Mouse (Mus musculus) liver, embryonic 14.5 days (tissue): ENCODE measurements around the gene BC035044. TPM values are rescaled to one million over a fixed set of nuclear protein-coding genes. Genes with fewer than 3 reads are reported as not detected.

Experiments used
- ATAC-seq: fragments of 200-750 bp; cut with Nextera tagmentation; 2 replicates; pipeline ENCODE4 v1.8.0; 2017; ENCODE audit warnings: moderate number of reproducible peaks, mild to moderate bottlenecking, moderate library complexity; ENCODE audit not compliant: insufficient read depth
- DNase-seq, 3 experiments: peaks; one replicate each; pipeline ENCODE4 v3.0.0-alpha.2; 2012 to 2013; ENCODE audit warnings: low read depth in 3 of 3, low spot score in 3 of 3
- H3K27ac ChIP-seq: fragments of 300-500 bp; sonication (generic); 2 replicates; pipeline ENCODE4 v1.5.1; 2014; ENCODE audit warnings: moderate library complexity, mild to moderate bottlenecking, control low read depth, inconsistent platforms
- H3K27me3 ChIP-seq: fragments of 300-500 bp; sonication (generic); 2 replicates; pipeline ENCODE4 v1.6.1; 2014; ENCODE audit warnings: mild to moderate bottlenecking, low read length, moderate library complexity; ENCODE audit not compliant: control insufficient read depth, insufficient read depth
- H3K36me3 ChIP-seq: fragments of 300-500 bp; sonication (generic); replicated peaks from 2 replicates; pipeline ENCODE4 v1.6.1; 2014; ENCODE audit warnings: low read depth; ENCODE audit not compliant: control insufficient read depth, insufficient read depth
- H3K4me1 ChIP-seq, 2 experiments: fragments of 200-500 bp in 1 of 2; fragments of 300-500 bp in 1 of 2; sonication (generic) in 1 of 2; replicated peaks; 2 replicates each; pipeline ENCODE4 v1.6.1; 2012 to 2014; ENCODE audit warnings: antibody characterized with exemption in 1 of 2, inconsistent platforms in 1 of 2, low read length in 1 of 2; ENCODE audit not compliant: control insufficient read depth in 2 of 2, insufficient read depth in 2 of 2
- H3K4me2 ChIP-seq: fragments of 300-500 bp; sonication (generic); 2 replicates; pipeline ENCODE4 v1.6.1; 2014; ENCODE audit warnings: low read depth, mild to moderate bottlenecking, control low read depth, moderate library complexity
- H3K4me3 ChIP-seq, 2 experiments: fragments of 200-500 bp in 1 of 2; fragments of 300-500 bp in 1 of 2; sonication (generic) in 1 of 2; 2 replicates each; pipeline ENCODE4 v1.5.1; 2012 to 2014; ENCODE audit warnings: low read depth in 2 of 2, low read length in 2 of 2, mild to moderate bottlenecking in 2 of 2, control low read depth in 1 of 2, inconsistent platforms in 1 of 2, moderate library complexity in 1 of 2; ENCODE audit not compliant: insufficient read depth in 1 of 2
- H3K9ac ChIP-seq: fragments of 300-500 bp; sonication (generic); replicated peaks from 2 replicates; pipeline ENCODE4 v1.6.1; 2014; ENCODE audit warnings: mild to moderate bottlenecking, control low read depth, moderate library complexity
- H3K9me3 ChIP-seq: fragments of 300-500 bp; sonication (generic); 2 replicates; pipeline ENCODE4 v1.6.1; 2016; ENCODE audit warnings: low read length, mixed read lengths; ENCODE audit not compliant: control insufficient read depth
- CTCF ChIP-seq: IDR thresholded peaks from 2 replicates; pipeline ENCODE4 v1.5.1; 2016; ENCODE audit warnings: antibody characterized with exemption, low read depth, control low read depth
- EP300 ChIP-seq: IDR thresholded peaks from 2 replicates; pipeline ENCODE4 v1.6.1; 2016; ENCODE audit warnings: antibody characterized with exemption, low read depth
- WGBS: fragments of 180-500 bp; shearing (Covaris S2); extraction: QIAGEN DNeasy Blood & Tissue Kit; methylation state at CpG from one replicate; pipeline ENCODE4 v1.1.7; 2014; ENCODE audit not compliant: insufficient replicate concordance; 5-methylcytosine and 5-hydroxymethylcytosine counted together
- polyA plus RNA-seq, 2 experiments: library from polyadenylated mRNA; depleted of rRNA in 1 of 2; stranded (reverse) in 1 of 2; unstranded in 1 of 2; fragments of >200 nt; fragmentation: Nextera tagmentation in 1 of 2; extraction: Ambion mirVana in 1 of 2; gene quantifications; 2 replicates each; pipeline versions ENCODE4 v1.2.1 to v1.2.3; 2012 to 2014

BC035044 gene
- polyA plus RNA-seq, 2 experiments = 5.0 to 10.6 TPM

- TF ChIP-seq CTCF = no peak
- no peak for TF ChIP-seq EP300
- no peak overlapping the region for H3K9ac ChIP-seq
- no peak overlapping the region for H3K27ac ChIP-seq
- H3K4me1 ChIP-seq = peaks cover 11 to 30% of the 10 kb centered on the region in 2 experiments
- H3K36me3 ChIP-seq = no peaks in the 10 kb centered on the region
- peak overlapping the region in 1 of 2 experiments; percentile 64; a peak in 1 of 4 replicates for H3K4me3 ChIP-seq
- peak overlapping the region; percentile 88 for H3K4me2 ChIP-seq
- no peak for ATAC-seq
- 48% methylated on average over 7 of the region's 7 CpGs for WGBS
- no peaks in the 10 kb centered on the region for H3K27me3 ChIP-seq
- H3K9me3 ChIP-seq = no peaks in the 10 kb centered on the region
- DNase-seq = no peak
These were observed 51.0 kb downstream of the BC035044 start for GRCm38 (mm10) chr6:128839921-128840320.

- peaks cover 11 to 27% of the 10 kb centered on the region in 2 experiments for H3K4me1 ChIP-seq
- under 1% methylated on average over 17 of the region's 17 CpGs for WGBS
- peak overlapping the region; percentile 61 for H3K9ac ChIP-seq
- peak overlapping the region; percentile 88 for H3K4me2 ChIP-seq
- peak overlapping the region; percentile 32 for H3K27ac ChIP-seq
- peak overlapping the region; percentile 64 to 66 for H3K4me3 ChIP-seq
- H3K9me3 ChIP-seq = no peaks in the 10 kb centered on the region
- TF ChIP-seq CTCF (peak; percentile 93), EP300 (no peak)
- H3K36me3 ChIP-seq = no peaks in the 10 kb centered on the region
- ATAC-seq (peak; percentile 42), DNase-seq (peak; percentile 70 to 81 (median 76))
- no peaks in the 10 kb centered on the region for H3K27me3 ChIP-seq
These were observed 51.6 kb downstream of the BC035044 start for GRCm38 (mm10) chr6:128839266-128839771.

DNA sequence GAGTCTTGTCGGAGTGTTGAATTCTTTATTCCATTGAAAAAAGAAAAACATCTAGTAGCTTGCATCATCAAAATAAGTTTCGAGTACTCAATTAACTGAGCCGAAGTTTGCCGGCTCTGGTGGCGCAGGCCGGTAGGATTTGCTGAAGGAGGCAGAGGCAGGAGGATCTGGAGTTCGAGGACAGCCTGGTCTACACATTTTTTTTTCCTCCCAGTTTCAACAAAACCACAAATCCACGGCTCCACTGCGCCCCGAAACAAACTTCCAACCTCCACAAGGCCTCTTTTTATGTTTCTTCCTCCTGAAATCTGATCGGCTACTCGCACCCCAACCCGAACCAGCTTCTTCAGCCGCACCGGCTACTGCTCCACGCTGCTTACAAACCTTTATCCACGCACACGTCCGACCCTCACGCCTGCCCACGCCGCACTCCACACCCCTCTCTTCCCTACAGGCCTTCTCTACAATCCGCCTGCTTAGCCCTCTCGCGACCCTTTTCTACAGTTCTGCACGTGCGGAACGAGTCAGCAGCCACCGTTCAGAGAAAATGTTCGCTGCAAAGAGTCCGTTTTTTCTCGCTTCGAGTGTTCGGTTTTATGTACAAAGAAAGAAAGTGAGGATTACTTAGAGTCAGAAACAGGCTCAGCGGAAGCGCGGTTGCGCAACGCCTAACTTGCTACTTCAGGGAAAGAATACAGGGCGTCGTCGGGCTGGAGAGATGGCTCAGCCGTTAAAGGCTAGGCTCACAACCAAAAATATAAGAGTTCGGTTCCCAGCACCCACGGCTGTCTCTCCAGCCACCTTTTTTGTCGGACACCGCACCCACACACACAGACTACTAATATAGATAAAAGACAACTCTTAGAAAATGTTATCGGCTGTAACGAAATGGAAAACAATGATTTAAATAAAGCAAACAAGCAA, 52.3 kb downstream of the BC035044 start:
- Histone ChIP-seq H3K27ac (peak overlapping the region; percentile 52), H3K9me3 (no peaks in the 10 kb centered on the region), H3K4me1 (peaks cover 8 to 24% of the 10 kb centered on the region in 2 experiments), H3K4me3 (peak overlapping the region; percentile 64 to 69), H3K27me3 (no peaks in the 10 kb centered on the region), H3K36me3 (no peaks in the 10 kb centered on the region), H3K9ac (peak overlapping the region; percentile 61), H3K4me2 (peak overlapping the region; percentile 88)
- peak; percentile 66 to 72 (median 68) for DNase-seq
- peak; percentile 75 for ATAC-seq
- TF ChIP-seq CTCF (no peak), EP300 (no peak)
- under 1% methylated on average over 49 of the region's 49 CpGs for WGBS

DNA sequence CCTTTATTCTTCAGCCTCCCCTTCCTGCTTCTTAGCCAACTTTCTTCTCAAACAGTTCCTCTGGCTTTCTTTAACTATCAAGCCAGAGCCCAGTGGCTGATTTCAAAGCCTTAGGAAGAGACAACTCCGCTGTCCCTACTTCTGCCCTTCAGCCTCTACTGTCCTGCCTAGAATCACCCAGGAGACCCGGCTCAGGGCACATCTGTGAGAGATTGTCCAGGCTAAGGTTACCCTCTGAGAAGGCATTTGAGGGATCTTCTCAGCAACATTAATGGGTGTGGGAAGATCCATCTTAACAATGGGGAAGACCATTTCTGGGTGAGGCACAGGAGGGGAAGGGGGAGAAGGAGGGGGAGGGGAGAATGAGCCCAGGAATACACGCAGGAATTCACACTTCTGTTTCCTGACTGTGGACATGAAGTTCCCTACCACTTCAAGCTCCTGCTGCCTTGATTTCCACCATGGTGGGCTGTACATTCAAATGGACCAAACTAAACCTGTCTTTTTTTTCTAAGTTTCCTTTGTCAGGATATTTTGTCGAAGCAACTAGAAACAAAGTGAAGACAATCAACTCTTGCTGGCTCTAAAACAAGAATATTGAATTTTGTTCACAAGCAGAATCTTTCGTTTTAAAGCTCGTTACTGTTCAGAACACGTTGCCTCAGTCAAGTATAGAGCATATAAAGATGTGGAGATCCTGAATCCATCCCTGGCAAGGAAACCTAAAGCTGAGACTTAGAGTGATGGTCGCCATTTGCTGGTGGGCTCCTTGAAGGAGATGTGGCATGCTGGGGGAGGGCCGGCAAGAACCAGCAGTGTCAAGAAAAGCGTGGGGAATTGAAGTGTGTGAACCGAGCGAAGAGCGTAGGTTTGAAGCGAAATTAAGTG, 53.2 kb downstream of the BC035044 start:
- H3K4me1 ChIP-seq = peaks cover 8 to 24% of the 10 kb centered on the region in 2 experiments
- H3K9ac ChIP-seq = peak overlapping the region; percentile 55
- no peaks in the 10 kb centered on the region for H3K9me3 ChIP-seq
- ATAC-seq (no peak), DNase-seq (no peak)
- peak overlapping the region; percentile 64 to 69 for H3K4me3 ChIP-seq
- TF ChIP-seq EP300 = no peak
- no peak for TF ChIP-seq CTCF
- H3K36me3 ChIP-seq = no peaks in the 10 kb centered on the region
- peak overlapping the region; percentile 88 for H3K4me2 ChIP-seq
- no peak overlapping the region for H3K27ac ChIP-seq
- WGBS = 2% methylated on average over 14 of the region's 14 CpGs
- H3K27me3 ChIP-seq = no peaks in the 10 kb centered on the region
